Mouse (Mus musculus) liver, adult 2 months (tissue): ENCODE measurements around the gene Peli3.
"Not testable (repeated sequence)": the region's sequence is repeated elsewhere in the genome, so short reads cannot be mapped to it uniquely, and the experiment has no call there.

Source experiments
- CTCF ChIP-seq: fragments of 200-500 bp; IDR thresholded peaks from 2 replicates; pipeline ENCODE4 v1.5.1; 2011; ENCODE audit warnings: low read depth, low read length, control low read depth
- POLR2A ChIP-seq: fragments of 200-500 bp; IDR thresholded peaks from 2 replicates; pipeline ENCODE4 v1.6.1; 2011; ENCODE audit warnings: low read length, control low read depth; ENCODE audit not compliant: insufficient read depth; ENCODE audit errors: extremely low read depth

GRCm38 (mm10) chr19:4948641-4949040 lies 5.7 kb upstream of the Peli3 start:
- TF ChIP-seq CTCF, POLR2A: not testable (repeated sequence)
